Comparison of ENCODE assay signal across 26 mouse cellular contexts in the genomic region with DNA sequence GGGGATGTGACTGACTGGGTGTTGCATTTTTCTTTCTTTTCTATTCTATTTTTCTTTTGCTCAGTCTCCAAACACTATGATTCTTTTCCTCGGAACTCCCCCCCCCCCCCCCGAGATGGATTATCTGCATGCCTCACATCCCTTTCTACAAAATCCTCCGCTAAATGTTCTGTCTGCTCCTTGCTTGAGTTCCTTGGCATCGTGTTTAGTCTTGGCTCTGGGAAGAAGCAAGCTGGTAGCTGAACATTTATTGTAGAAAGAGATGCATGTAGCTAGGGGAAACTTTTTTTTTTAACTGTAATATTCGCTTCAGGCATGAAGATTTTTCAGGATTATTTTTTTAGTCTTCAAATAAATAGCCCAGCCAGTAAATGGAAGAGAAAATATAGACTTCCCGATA.
DNase-seq lines count a peak whose midpoint lies in the region; ATAC-seq and TF ChIP-seq lines count a peak whose summit lies in the region.
"Had no signal": no experiment of that assay in that cellular context is flagged by ENCODE, and none has a peak within 500 bp of the region (broad histone marks: within the 10 kb centered on the region; RNA-seq: fewer than 3 reads in every experiment).

No protein-coding gene starts in this region.

- no peak overlapping the region for H3K27ac ChIP-seq in midbrain, embryonic 14.5 days (replicated peaks; ENCODE audit: low read depth, low read length)
- no peak overlapping the region for H3K27ac ChIP-seq in midbrain, embryonic 15.5 days
- H3K27ac ChIP-seq in midbrain, embryonic 11.5 days (ENCODE audit: low read depth, low read length): no peak overlapping the region
- H3K27ac ChIP-seq: embryonic facial prominence, embryonic 10.5 days; embryonic facial prominence, embryonic 15.5 days; heart, adult 2 months; hindbrain, embryonic 15.5 days; kidney, postnatal 0 days; left cerebral cortex, adult 2 months; limb, embryonic 12.5 days; liver, embryonic 15.5 days; neural tube, embryonic 12.5 days had no signal

- no peak for TF ChIP-seq CTCF in brain, embryonic 14.5 days (IDR thresholded peaks at IDR 0.05; ENCODE audit: borderline replicate concordance, extremely low read depth, insufficient read depth, insufficient read length)

- 32% methylated on average over 6 of the region's 6 CpGs for WGBS in midbrain, embryonic 14.5 days
- WGBS in midbrain, embryonic 15.5 days: 36% methylated on average over 5 of the region's 6 CpGs
- WGBS in midbrain, embryonic 11.5 days: 60% methylated on average over 4 of the region's 6 CpGs

- ATAC-seq in frontal cortex, adult (ENCODE audit: low TSS enrichment): peak; percentile 86
- ATAC-seq in midbrain, embryonic 14.5 days (ENCODE audit: low FRiP score, low TSS enrichment): no peak
- no peak for ATAC-seq in midbrain, embryonic 15.5 days (replicated peaks)
- ATAC-seq in midbrain, embryonic 11.5 days (ENCODE audit: low FRiP score): no peak

- no peak overlapping the region for H3K4me2 ChIP-seq in midbrain, embryonic 14.5 days (ENCODE audit: low read length)
- H3K4me2 ChIP-seq in midbrain, embryonic 15.5 days: no peak overlapping the region
- H3K4me2 ChIP-seq in midbrain, embryonic 11.5 days: no peak overlapping the region
- H3K4me2 ChIP-seq: embryonic facial prominence, embryonic 15.5 days; heart, embryonic 12.5 days; hindbrain, embryonic 15.5 days; limb, embryonic 12.5 days; liver, embryonic 15.5 days; lung, embryonic 14.5 days; neural tube, embryonic 12.5 days had no signal

- no peaks in the 10 kb centered on the region for H3K4me1 ChIP-seq in midbrain, embryonic 14.5 days (ENCODE audit: control insufficient read depth, insufficient read depth, low read length)
- no peaks in the 10 kb centered on the region for H3K4me1 ChIP-seq in midbrain, embryonic 15.5 days
- no peaks in the 10 kb centered on the region for H3K4me1 ChIP-seq in midbrain, embryonic 11.5 days (ENCODE audit: control insufficient read depth, insufficient read depth, low read length)
- H3K4me1 ChIP-seq: embryonic facial prominence, embryonic 10.5 days; embryonic facial prominence, embryonic 15.5 days; heart, embryonic 12.5 days; hindbrain, embryonic 15.5 days; limb, embryonic 12.5 days; liver, embryonic 15.5 days; neural tube, embryonic 12.5 days had no signal

- H3K4me3 ChIP-seq in midbrain, embryonic 14.5 days (replicated peaks; ENCODE audit: low read depth, low read length): no peak overlapping the region
- no peak overlapping the region for H3K4me3 ChIP-seq in midbrain, embryonic 15.5 days
- H3K4me3 ChIP-seq in midbrain, embryonic 11.5 days (ENCODE audit: low read depth, low read length): no peak overlapping the region
- H3K4me3 ChIP-seq: embryonic facial prominence, embryonic 10.5 days; embryonic facial prominence, embryonic 15.5 days; heart, adult 2 months; heart, embryonic 12.5 days; hindbrain, embryonic 15.5 days; left cerebral cortex, adult 2 months; limb, embryonic 12.5 days; liver, embryonic 15.5 days; myocyte; neural tube, embryonic 12.5 days had no signal

- no peaks in the 10 kb centered on the region for H3K27me3 ChIP-seq in midbrain, embryonic 14.5 days (ENCODE audit: control insufficient read depth, insufficient read depth, low read length)
- H3K27me3 ChIP-seq in midbrain, embryonic 15.5 days (replicated peaks): no peaks in the 10 kb centered on the region
- no peaks in the 10 kb centered on the region for H3K27me3 ChIP-seq in midbrain, embryonic 11.5 days (ENCODE audit: control insufficient read depth, insufficient read depth, low read length)
- H3K27me3 ChIP-seq: embryonic facial prominence, embryonic 15.5 days; heart, embryonic 12.5 days; hindbrain, embryonic 15.5 days; limb, embryonic 12.5 days; liver, embryonic 15.5 days; neural tube, embryonic 12.5 days had no signal

- H3K9ac ChIP-seq in midbrain, embryonic 14.5 days (replicated peaks; ENCODE audit: low read length): no peak overlapping the region
- no peak overlapping the region for H3K9ac ChIP-seq in midbrain, embryonic 15.5 days
- H3K9ac ChIP-seq in midbrain, embryonic 11.5 days (ENCODE audit: low read length): no peak overlapping the region
- H3K9ac ChIP-seq: embryonic facial prominence, embryonic 15.5 days; heart, embryonic 12.5 days; hindbrain, embryonic 15.5 days; limb, embryonic 12.5 days; liver, embryonic 15.5 days; lung, embryonic 14.5 days; neural tube, embryonic 12.5 days had no signal

- no peak for TF ChIP-seq POLR2A in brain, embryonic 14.5 days (IDR thresholded peaks at IDR 0.05; ENCODE audit: borderline replicate concordance, extremely low read depth, insufficient read depth, insufficient read length, poor library complexity, severe bottlenecking)

- DNase-seq in frontal cortex, postnatal 14 days (ENCODE audit: low spot score in 2 of 2): no peak
- DNase-seq in midbrain, embryonic 14.5 days: peak; percentile 18
- peak; percentile 68 for DNase-seq in brain, embryonic 14.5 days (ENCODE audit: low read depth)
- DNase-seq in midbrain, embryonic 11.5 days (ENCODE audit: low spot score, missing footprints): no peak
- DNase-seq: adrenal gland, adult 8-10 months; B cell, adult 2 months; cerebellum, adult 18-20 months; gastrocnemius, postnatal 36 days; heart, adult 2 months; kidney, adult 2 months; kidney, postnatal 4 days; lung, embryonic 14.5 days; lung, postnatal 14 days; right cerebral cortex, adult 18-20 months had no signal

- H3K36me3 ChIP-seq in midbrain, embryonic 14.5 days (ENCODE audit: control insufficient read depth, insufficient read depth, low read length): no peaks in the 10 kb centered on the region
- no peaks in the 10 kb centered on the region for H3K36me3 ChIP-seq in midbrain, embryonic 15.5 days (replicated peaks)
- H3K36me3 ChIP-seq in midbrain, embryonic 11.5 days (ENCODE audit: control insufficient read depth, insufficient read depth, low read length): no peaks in the 10 kb centered on the region
- H3K36me3 ChIP-seq: embryonic facial prominence, embryonic 10.5 days; embryonic facial prominence, embryonic 15.5 days; heart, embryonic 12.5 days; hindbrain, embryonic 15.5 days; limb, embryonic 12.5 days; liver, embryonic 15.5 days; neural tube, embryonic 12.5 days had no signal

- H3K9me3 ChIP-seq in midbrain, embryonic 14.5 days (ENCODE audit: control insufficient read depth, low read length): no peaks in the 10 kb centered on the region
- H3K9me3 ChIP-seq in midbrain, embryonic 15.5 days: no peaks in the 10 kb centered on the region
- no peaks in the 10 kb centered on the region for H3K9me3 ChIP-seq in midbrain, embryonic 11.5 days (ENCODE audit: control insufficient read depth, low read length)
- H3K9me3 ChIP-seq: embryonic facial prominence, embryonic 10.5 days; embryonic facial prominence, embryonic 15.5 days; heart, embryonic 12.5 days; hindbrain, embryonic 15.5 days; limb, embryonic 12.5 days; liver, embryonic 15.5 days; neural tube, embryonic 12.5 days had no signal

Comparison
In these comparisons a context has a peak if more than half of its experiments do, and no peak if none do; other contexts are left out.
1. DNase-seq: peak in midbrain, embryonic 14.5 days (single experiment) and brain, embryonic 14.5 days (single experiment); none in frontal cortex, postnatal 14 days (0 of 2) and midbrain, embryonic 11.5 days (single experiment).